Mouse (Mus musculus) effector memory CD4-positive, alpha-beta T cell, adult 5 months (primary cell): Measurements from ENCODE around the gene Car3. TPM values are rescaled to one million over a fixed set of nuclear protein-coding genes. Genes with fewer than 3 reads are reported as not detected.

Experiments
- polyA plus RNA-seq: library from polyadenylated mRNA; unstranded; fragments of 100-300 nt; shearing (Covaris generic); gene quantifications from one replicate; pipeline ENCODE4 v1.2.1, GENCODE M21; 2017

Car3 gene
- not detected for polyA plus RNA-seq

GRCm38 (mm10) chr3:14863022-14863711 lies at the start of gene Car3:
Car3 (plus strand) TSS chr3:14863512.

DNA sequence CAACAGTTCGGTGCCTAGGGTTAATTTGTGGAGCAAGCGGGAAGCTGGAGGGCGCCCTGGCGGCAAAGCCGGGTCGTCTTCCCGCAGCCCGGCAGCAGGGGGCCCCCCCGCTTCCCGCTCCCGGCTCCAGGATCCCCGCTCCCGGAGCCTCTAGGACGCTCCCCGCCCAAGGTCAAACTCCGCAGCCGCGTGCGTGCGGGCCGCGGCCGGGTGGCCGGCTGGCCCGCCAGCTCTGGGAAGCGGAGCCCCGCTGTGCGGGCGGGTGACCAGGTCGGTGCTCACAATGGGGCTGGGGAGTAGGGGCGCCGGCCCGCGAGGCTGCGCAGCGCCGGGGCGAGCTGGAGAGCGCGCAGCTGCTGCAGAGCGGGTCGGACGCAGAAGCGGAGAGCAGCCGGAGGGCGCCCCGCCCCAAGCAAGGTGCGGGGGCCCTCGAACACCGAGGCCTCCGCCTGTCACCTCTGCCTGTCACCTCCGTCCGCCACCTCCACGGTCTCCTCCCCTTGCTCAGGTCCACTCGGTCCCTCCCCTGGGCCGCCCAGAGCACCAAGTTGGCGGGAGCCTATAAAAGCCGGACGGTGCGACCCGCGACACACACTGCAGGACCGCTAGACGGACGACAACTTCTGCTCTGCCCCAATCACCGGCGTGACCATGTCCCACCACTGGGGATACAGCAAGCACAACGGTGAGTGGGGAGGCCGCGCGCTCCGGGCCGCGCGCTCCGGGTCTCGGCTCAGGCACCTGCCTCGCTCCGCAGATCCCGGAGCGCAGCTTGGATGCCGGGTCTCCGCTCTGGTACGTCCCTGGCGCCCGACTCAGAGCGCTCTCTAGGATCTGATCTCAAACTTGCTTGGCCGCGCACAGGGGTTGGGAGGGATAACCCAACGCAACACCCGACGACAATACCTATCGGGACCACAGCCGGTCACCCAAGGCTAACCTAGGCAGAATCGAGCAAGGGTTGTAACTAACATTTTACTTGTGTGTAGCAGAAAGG lies 23.1 kb downstream of the Car3 start, which contains the start of gene Car2:
TSS of gene Car2 (plus strand) at position 172 of the 997 bp plus-strand sequence.

Other genes with a start within 250 kb of the Car3 start
- gene Car13, start 221.8 kb upstream of the Car3 start, polyA plus RNA-seq = not detected
- gene Car1, start 55.1 kb upstream of the Car3 start, polyA plus RNA-seq = not detected
- 0.50 TPM for gene Car2, start 22.8 kb downstream of the Car3 start, polyA plus RNA-seq